Mouse (Mus musculus) neural tube, embryonic 13.5 days (tissue): ENCODE results near the gene Rab3a. TPM values are rescaled to one million over a fixed set of nuclear protein-coding genes. Genes with fewer than 3 reads are reported as not detected.

ENCODE experiments used
- ATAC-seq: fragments of 200-750 bp; cut with Nextera tagmentation; 2 replicates; pipeline ENCODE4 v1.8.0; 2017; ENCODE audit warnings: low read depth, mild to moderate bottlenecking, moderate TSS enrichment, moderate library complexity
- H3K27ac ChIP-seq: fragments of 300-500 bp; sonication (generic); replicated peaks from 2 replicates; pipeline ENCODE4 v1.5.1; 2015; ENCODE audit warnings: moderate library complexity, mild to moderate bottlenecking, inconsistent platforms
- H3K27me3 ChIP-seq: fragments of 300-500 bp; sonication (generic); 2 replicates; pipeline ENCODE4 v1.6.1; 2015; ENCODE audit warnings: mild to moderate bottlenecking, inconsistent platforms
- H3K36me3 ChIP-seq: fragments of 300-500 bp; sonication (generic); 2 replicates; pipeline ENCODE4 v1.6.1; 2015; ENCODE audit warnings: mild to moderate bottlenecking, inconsistent platforms
- H3K4me1 ChIP-seq: fragments of 300-500 bp; sonication (generic); replicated peaks from 2 replicates; pipeline ENCODE4 v1.6.1; 2015; ENCODE audit warnings: inconsistent platforms
- H3K4me2 ChIP-seq: fragments of 300-500 bp; sonication (generic); 2 replicates; pipeline ENCODE4 v1.6.1; 2015; ENCODE audit warnings: inconsistent platforms, mild to moderate bottlenecking, moderate library complexity
- H3K4me3 ChIP-seq: fragments of 300-500 bp; sonication (generic); 2 replicates; pipeline ENCODE4 v1.5.1; 2015; ENCODE audit warnings: mild to moderate bottlenecking, inconsistent platforms
- H3K9ac ChIP-seq: fragments of 300-500 bp; sonication (generic); 2 replicates; pipeline ENCODE4 v1.6.1; 2015; ENCODE audit warnings: moderate library complexity, mild to moderate bottlenecking, inconsistent platforms
- H3K9me3 ChIP-seq: fragments of 300-500 bp; sonication (generic); 2 replicates; pipeline ENCODE4 v1.6.1; 2016; ENCODE audit warnings: inconsistent platforms
- WGBS: fragments of 180-500 bp; shearing (Covaris S2); methylation state at CpG from one replicate; pipeline ENCODE4 v1.1.7; 2015; 5-methylcytosine and 5-hydroxymethylcytosine counted together
- polyA plus RNA-seq: library from polyadenylated mRNA; unstranded; fragments of >200 nt; fragmentation: Nextera tagmentation; extraction: Ambion mirVana; gene quantifications from 2 replicates; pipeline ENCODE4 v1.2.1, GENCODE M21; 2015

Gene Rab3a
- polyA plus RNA-seq, 1 experiment from 2014 or later, result 417 TPM

GRCm38 (mm10) chr8:70754871-70755660 lies 587 bp downstream of the Rab3a start:
- Histone ChIP-seq H3K9ac (peak overlapping the region; percentile 94), H3K27me3 (0 out of 2 replicates have a peak, but pooled peaks cover 1% of the 10 kb centered on the region), H3K27ac (peak overlapping the region; percentile 98), H3K4me2 (peak overlapping the region; percentile 93), H3K9me3 (no peaks in the 10 kb centered on the region), H3K36me3 (peaks cover 32% of the 10 kb centered on the region), H3K4me1 (peaks cover 61% of the 10 kb centered on the region), H3K4me3 (peak overlapping the region; percentile 83)
- WGBS, result 18% methylated on average over 50 of the region's 50 CpGs
- ATAC-seq, result peak; percentile 56

GRCm38 (mm10) chr8:70755661-70756475 lies 1.4 kb downstream of the Rab3a start:
- Histone ChIP-seq H3K27me3 (no peaks in the 10 kb centered on the region), H3K4me2 (peak overlapping the region; percentile 93), H3K4me1 (peaks cover 65% of the 10 kb centered on the region), H3K9ac (peak overlapping the region; percentile 94), H3K4me3 (peak overlapping the region; percentile 83), H3K27ac (peak overlapping the region; percentile 98), H3K9me3 (no peaks in the 10 kb centered on the region), H3K36me3 (peaks cover 32% of the 10 kb centered on the region)
- no peak for ATAC-seq
- WGBS, result 82% methylated on average over 24 of the region's 24 CpGs

GRCm38 (mm10) chr8:70756476-70757040 lies 2.1 kb downstream of the Rab3a start:
- H3K4me1 ChIP-seq, result peaks cover 69% of the 10 kb centered on the region
- H3K4me3 ChIP-seq, result no peak overlapping the region
- WGBS, result 90% methylated on average over 6 of the region's 6 CpGs
- no peak for ATAC-seq
- H3K9ac ChIP-seq, result 0 out of 2 replicates have a peak overlapping the region, but pooled peaks have one; percentile 0
- no peaks in the 10 kb centered on the region for H3K9me3 ChIP-seq
- H3K4me2 ChIP-seq, result peak overlapping the region; percentile 93; the same call in 1 of the 2 replicates
- no peaks in the 10 kb centered on the region for H3K27me3 ChIP-seq
- H3K36me3 ChIP-seq, result peaks cover 32% of the 10 kb centered on the region
- no peak overlapping the region for H3K27ac ChIP-seq

- H3K4me1 ChIP-seq, result peaks cover 70% of the 10 kb centered on the region
- H3K4me3 ChIP-seq, result no peak overlapping the region
- H3K36me3 ChIP-seq, result peaks cover 32% of the 10 kb centered on the region
- H3K27me3 ChIP-seq, result no peaks in the 10 kb centered on the region
- 61% methylated on average over 22 of the region's 22 CpGs for WGBS
- H3K9me3 ChIP-seq, result no peaks in the 10 kb centered on the region
- H3K4me2 ChIP-seq, result no peak overlapping the region
- H3K27ac ChIP-seq, result peak overlapping the region; percentile 46
- ATAC-seq, result no peak
- peak overlapping the region; percentile 55 for H3K9ac ChIP-seq
Measured at GRCm38 (mm10) chr8:70757523-70758307, 3.2 kb downstream of the Rab3a start.

- Histone ChIP-seq H3K9me3 (no peaks in the 10 kb centered on the region), H3K4me3 (no peak overlapping the region), H3K9ac (no peak overlapping the region), H3K4me2 (no peak overlapping the region), H3K4me1 (peaks cover 64% of the 10 kb centered on the region), H3K27me3 (no peaks in the 10 kb centered on the region), H3K36me3 (peaks cover 32% of the 10 kb centered on the region), H3K27ac (peak overlapping the region; percentile 46)
- WGBS, result 69% methylated on average over 7 of the region's 7 CpGs
- no peak for ATAC-seq
Measured at GRCm38 (mm10) chr8:70758308-70758615, 3.8 kb downstream of the Rab3a start.

- 0 out of 2 replicates have a peak overlapping the region, but pooled peaks have one; percentile 92 for H3K9ac ChIP-seq
Measured at GRCm38 (mm10) chr8:70758616-70759561, 4.4 kb downstream of the Rab3a start.

GRCm38 (mm10) chr8:70760350-70760749 lies 5.9 kb downstream of the Rab3a start:
- Histone ChIP-seq H3K36me3 (peaks cover 32% of the 10 kb centered on the region), H3K27ac (peak overlapping the region; percentile 86), H3K9ac (peak overlapping the region; percentile 92), H3K4me2 (peak overlapping the region; percentile 96), H3K9me3 (no peaks in the 10 kb centered on the region), H3K27me3 (no peaks in the 10 kb centered on the region), H3K4me1 (peaks cover 58% of the 10 kb centered on the region), H3K4me3 (peak overlapping the region; percentile 71)
- no peak for ATAC-seq
- under 1% methylated on average over 22 of the region's 22 CpGs for WGBS

More at GRCm38 (mm10) chr8:70758616-70759561, 4.4 kb downstream of the Rab3a start:
- H3K4me2 ChIP-seq, result peak overlapping the region; percentile 96; the same call in 1 of the 2 replicates
- peaks cover 32% of the 10 kb centered on the region for H3K36me3 ChIP-seq
- 67% methylated on average over 19 of the region's 19 CpGs for WGBS
- H3K27me3 ChIP-seq, result no peaks in the 10 kb centered on the region
- H3K4me3 ChIP-seq, result peak overlapping the region; percentile 71; the same call in 1 of the 2 replicates
- no peaks in the 10 kb centered on the region for H3K9me3 ChIP-seq
- no peak for ATAC-seq
- peak overlapping the region; percentile 86 for H3K27ac ChIP-seq
- peaks cover 62% of the 10 kb centered on the region for H3K4me1 ChIP-seq

GRCm38 (mm10) chr8:70760775-70761406 lies 6.4 kb downstream of the Rab3a start, which contains the start of gene Mpv17l2:
Mpv17l2 (minus strand) TSS chr8:70760946.
- 0 out of 2 replicates have a peak, but pooled peaks cover 2% of the 10 kb centered on the region for H3K27me3 ChIP-seq
- peak within 1 kb of the TSS; percentile 92 for H3K9ac ChIP-seq
- ATAC-seq, result peak; percentile 94
- peaks cover 31% of the 10 kb centered on the region for H3K36me3 ChIP-seq
- H3K4me2 ChIP-seq, result peak within 1 kb of the TSS; percentile 96
- H3K4me3 ChIP-seq, result peak within 1 kb of the TSS; percentile 71
- peak within 1 kb of the TSS; percentile 86 for H3K27ac ChIP-seq
- H3K4me1 ChIP-seq, result peaks cover 56% of the 10 kb centered on the region
- WGBS, result under 1% methylated on average over 55 of the region's 55 CpGs
- no peaks in the 10 kb centered on the region for H3K9me3 ChIP-seq

GRCm38 (mm10) chr8:70762118-70762517 lies 7.6 kb downstream of the Rab3a start:
- no peak overlapping the region for H3K9ac ChIP-seq
- H3K4me2 ChIP-seq, result no peak overlapping the region
- peaks cover 21% of the 10 kb centered on the region for H3K36me3 ChIP-seq
- no peak for ATAC-seq
- no peaks in the 10 kb centered on the region for H3K9me3 ChIP-seq
- H3K4me1 ChIP-seq, result peaks cover 55% of the 10 kb centered on the region
- H3K27me3 ChIP-seq, result peaks cover 14% of the 10 kb centered on the region; the same call in 1 of the 2 replicates
- no peak overlapping the region for H3K27ac ChIP-seq
- no peak overlapping the region for H3K4me3 ChIP-seq
- WGBS, result 76% methylated on average over 1 of the region's 1 CpGs

- H3K4me3 ChIP-seq, result no peak overlapping the region
- H3K9ac ChIP-seq, result no peak overlapping the region
- WGBS, result 4% methylated on average over 3 of the region's 3 CpGs
- H3K27ac ChIP-seq, result no peak overlapping the region
- no peak overlapping the region for H3K4me2 ChIP-seq
- peaks cover 21% of the 10 kb centered on the region for H3K36me3 ChIP-seq
- no peak for ATAC-seq
- H3K9me3 ChIP-seq, result no peaks in the 10 kb centered on the region
- H3K4me1 ChIP-seq, result peaks cover 43% of the 10 kb centered on the region
- H3K27me3 ChIP-seq, result peaks cover 20% of the 10 kb centered on the region; the same call in 1 of the 2 replicates
Measured at GRCm38 (mm10) chr8:70763354-70763753, 8.9 kb downstream of the Rab3a start.
